Mouse (Mus musculus) ES-E14 (cell line): ENCODE results near the gene Kansl3. TPM values are rescaled to one million over a fixed set of nuclear protein-coding genes. Genes with fewer than 3 reads are reported as not detected.

Experiments used
- DNase-seq: peaks from one replicate; pipeline ENCODE4 v3.0.0-alpha.2; 2013; ENCODE audit warnings: low read depth, low spot score
- H3K27ac ChIP-seq: 2 replicates; pipeline ENCODE4 v1.5.1; 2012; ENCODE audit warnings: low read depth, mild to moderate bottlenecking, low read length, moderate library complexity, mixed read lengths; ENCODE audit not compliant: poor library complexity, insufficient read depth, severe bottlenecking
- H3K36me3 ChIP-seq: 2 replicates; pipeline ENCODE4 v1.6.1; 2012; ENCODE audit warnings: mild to moderate bottlenecking, low read length, moderate library complexity, mixed read lengths; ENCODE audit not compliant: control insufficient read depth, poor library complexity, insufficient read depth, severe bottlenecking
- H3K4me1 ChIP-seq, 2 experiments: fragments of 150-350 bp in 1 of 2; sonication (generic) in 1 of 2; 2 replicates each; pipeline ENCODE4 v1.6.1; 2012; ENCODE audit warnings: low read length in 2 of 2, mild to moderate bottlenecking in 1 of 2, mixed read lengths in 1 of 2; ENCODE audit not compliant: control insufficient read depth in 2 of 2, insufficient read depth in 2 of 2, poor library complexity in 1 of 2
- H3K4me3 ChIP-seq, 2 experiments: fragments of 150-350 bp in 1 of 2; sonication (generic) in 1 of 2; 2 replicates each; pipeline ENCODE4 v1.5.1; 2012; ENCODE audit warnings: low read length in 2 of 2, low read depth in 1 of 2, mild to moderate bottlenecking in 1 of 2, mixed read lengths in 1 of 2; ENCODE audit not compliant: insufficient read depth in 1 of 2, poor library complexity in 1 of 2, severe bottlenecking in 1 of 2
- H3K9ac ChIP-seq: 2 replicates; pipeline ENCODE4 v1.6.1; 2012; ENCODE audit warnings: low read depth, mild to moderate bottlenecking, low read length, mixed read lengths; ENCODE audit not compliant: poor library complexity, insufficient read depth, severe bottlenecking
- H3K9me3 ChIP-seq: fragments of 150-350 bp; sonication (generic); 2 replicates; pipeline ENCODE4 v1.6.1; 2012; ENCODE audit warnings: low read depth, mild to moderate bottlenecking, low read length; ENCODE audit not compliant: control insufficient read depth, insufficient read depth
- CHD2 ChIP-seq: IDR thresholded peaks from 2 replicates; pipeline ENCODE4 v1.6.1; 2014; ENCODE audit warnings: mild to moderate bottlenecking, low read depth, low read length, inconsistent platforms
- HCFC1 ChIP-seq: IDR thresholded peaks from 2 replicates; pipeline ENCODE4 v1.6.1; 2012; ENCODE audit warnings: low read length, inconsistent platforms, borderline replicate concordance; ENCODE audit not compliant: insufficient read depth
- MAFK ChIP-seq: IDR thresholded peaks from 2 replicates; pipeline ENCODE4 v1.6.1; 2014; ENCODE audit warnings: mild to moderate bottlenecking, low read depth, low read length, inconsistent platforms; ENCODE audit not compliant: insufficient read depth
- ZC3H11A ChIP-seq: IDR thresholded peaks from 2 replicates; pipeline ENCODE4 v1.6.1; 2012; ENCODE audit warnings: low read depth, mild to moderate bottlenecking, inconsistent platforms, low read length, borderline replicate concordance
- ZNF384 ChIP-seq: IDR thresholded peaks from 2 replicates; pipeline ENCODE4 v1.6.1; 2012; ENCODE audit warnings: low read depth, low read length, inconsistent platforms
- in situ Hi-C, 2 experiments: fragments of 600-800 bp; cut with MboI; formaldehyde crosslinking; loops; one replicate each; pipeline ENCODE4 v1.15.1; 2025; ENCODE audit warnings: low sequenced_read_pairs in 2 of 2, inconsistent platforms in 1 of 2; ENCODE audit not compliant: unreplicated experiment in 2 of 2
- total RNA-seq: library from RNA; depleted of rRNA; stranded (reverse); fragments of 300-350 nt; gene quantifications from 2 replicates; pipeline ENCODE4 v1.2.3, GENCODE M21; 2012; rRNA removed

The Kansl3 gene
- total RNA-seq, 1 experiment: 27.0 TPM

GRCm38 (mm10) chr1:36296466-36297149, 72.4 kb downstream of the Kansl3 start:
- H3K27ac ChIP-seq: no peak overlapping the region
- TF ChIP-seq MAFK (no peak), CHD2 (no peak), ZNF384 (no peak), ZC3H11A (no peak), HCFC1 (no peak)
- peaks cover 0 to 4% of the 10 kb centered on the region in 2 experiments; a peak in 1 of 4 replicates for H3K4me1 ChIP-seq
- no peak for DNase-seq
- H3K9ac ChIP-seq: no peak overlapping the region
- H3K9me3 ChIP-seq: no peaks in the 10 kb centered on the region
- H3K36me3 ChIP-seq: no peaks in the 10 kb centered on the region
- no peak overlapping the region for H3K4me3 ChIP-seq
- in situ Hi-C loops: no loop called here

- Histone ChIP-seq H3K9ac (no peak overlapping the region), H3K9me3 (no peaks in the 10 kb centered on the region), H3K4me3 (no peak overlapping the region), H3K36me3 (no peaks in the 10 kb centered on the region), H3K27ac (no peak overlapping the region), H3K4me1 (peaks cover 0 to 4% of the 10 kb centered on the region in 2 experiments; a peak in 1 of 4 replicates)
- TF ChIP-seq HCFC1 (no peak), ZC3H11A (no peak), ZNF384 (no peak), CHD2 (no peak), MAFK (no peak)
- in situ Hi-C loops: no loop called here
- no peak for DNase-seq
These were observed 74.6 kb downstream of the Kansl3 start for GRCm38 (mm10) chr1:36294402-36294801.

GRCm38 (mm10) chr1:36293470-36293869, 75.5 kb downstream of the Kansl3 start:
- peaks cover 0 to 4% of the 10 kb centered on the region in 2 experiments; a peak in 1 of 4 replicates for H3K4me1 ChIP-seq
- H3K36me3 ChIP-seq: no peaks in the 10 kb centered on the region
- DNase-seq: no peak
- H3K27ac ChIP-seq: no peak overlapping the region
- in situ Hi-C loops: no loop called here
- no peak overlapping the region for H3K9ac ChIP-seq
- H3K4me3 ChIP-seq: no peak overlapping the region
- H3K9me3 ChIP-seq: no peaks in the 10 kb centered on the region
- TF ChIP-seq MAFK: no peak
- TF ChIP-seq ZNF384: no peak
- no peak for TF ChIP-seq HCFC1
- TF ChIP-seq ZC3H11A: no peak
- no peak for TF ChIP-seq CHD2

Other genes with a start within 250 kb of the Kansl3 start
- 136 and 169 TPM in 2 replicates for gene Uggt1, start 124.5 kb downstream of the Kansl3 start, total RNA-seq
- 0.18 and 0.26 TPM in 2 replicates for gene Neurl3, start 94.5 kb downstream of the Kansl3 start, total RNA-seq
- 5.2 and 7.9 TPM in 2 replicates for gene Arid5a, start 61.4 kb downstream of the Kansl3 start, total RNA-seq
- 0.13 and 0.21 TPM in 2 replicates for gene Fer1l5, start 3.1 kb upstream of the Kansl3 start, total RNA-seq
- gene Lman2l, start 76.1 kb upstream of the Kansl3 start, total RNA-seq: 10.9 and 13.0 TPM in 2 replicates
- 10.7 and 17.9 TPM in 2 replicates for gene Cnnm4, start 102.4 kb upstream of the Kansl3 start, total RNA-seq
- 28.6 and 50.7 TPM in 2 replicates for gene Cnnm3, start 142.7 kb upstream of the Kansl3 start, total RNA-seq
- gene Ankrd23, start 167.7 kb upstream of the Kansl3 start, total RNA-seq: 5.0 and 5.5 TPM in 2 replicates
- 0.21 TPM in 1 of 2 replicates, not detected in the other for gene Gm42417, start 170.2 kb upstream of the Kansl3 start, total RNA-seq
- gene Ankrd39, start 178.3 kb upstream of the Kansl3 start, total RNA-seq: 11.3 and 15.7 TPM in 2 replicates
- gene Sema4c, start 189.2 kb upstream of the Kansl3 start, total RNA-seq: 9.8 and 10.0 TPM in 2 replicates